Mouse (Mus musculus): ENCODE data around the gene Gm10770. TPM values are rescaled to one million over a fixed set of nuclear protein-coding genes. Genes with fewer than 3 reads are reported as not detected.

Gene Gm10770
- not detected in 2 replicates for polyA plus RNA-seq (2012)

GRCm38 (mm10) chr2:150179579-150179978 is at the start of gene Gm10770:
Gene Gm10770, minus strand, starts transcription at chr2:150179679.

DNA sequence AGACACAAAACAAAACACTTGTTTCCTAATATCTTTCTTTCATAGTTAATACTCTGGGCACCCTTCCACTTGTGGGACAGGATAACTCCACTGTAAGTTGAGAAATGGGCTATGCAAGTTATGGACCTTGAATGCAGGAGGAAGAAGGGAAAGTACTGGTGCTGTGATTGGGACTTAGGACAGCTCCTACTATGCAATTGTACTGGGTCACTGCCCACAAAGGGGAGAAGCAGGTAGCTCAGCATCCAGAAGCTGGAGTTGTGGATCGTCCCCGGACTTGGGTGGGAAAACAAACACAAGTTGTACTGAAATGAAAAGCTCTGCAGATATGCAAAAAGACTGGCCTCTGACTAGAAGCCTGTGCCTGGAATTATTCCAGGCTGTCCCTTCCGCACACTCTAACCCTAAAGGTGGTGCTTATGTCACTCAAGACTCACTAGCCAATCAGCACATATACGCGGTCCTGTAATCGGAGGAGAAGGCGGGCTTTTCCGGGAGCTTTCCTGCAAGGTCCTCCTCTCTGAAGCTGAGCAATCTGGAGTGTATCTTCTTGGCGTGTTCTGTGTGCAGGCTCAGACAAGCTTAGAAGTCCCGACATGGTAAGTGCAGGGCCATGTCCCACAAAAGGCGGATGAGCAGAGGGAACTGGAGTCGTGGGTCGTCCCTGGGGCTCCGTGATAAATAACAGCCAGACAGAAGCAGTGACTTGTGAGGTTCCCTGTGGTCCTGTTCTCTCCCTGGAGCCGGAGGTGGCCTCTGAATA is 38.3 kb upstream of the Gm10770 start, which contains the start of gene Zfp937:
Gene Zfp937, plus strand, starts transcription at position 474 of the 763 bp plus-strand sequence.

GRCm38 (mm10) chr2:150181570-150181999 is 2.1 kb upstream of the Gm10770 start, which contains the start of gene Gm14139:
Gene Gm14139, plus strand, starts transcription at chr2:150181755.

DNA sequence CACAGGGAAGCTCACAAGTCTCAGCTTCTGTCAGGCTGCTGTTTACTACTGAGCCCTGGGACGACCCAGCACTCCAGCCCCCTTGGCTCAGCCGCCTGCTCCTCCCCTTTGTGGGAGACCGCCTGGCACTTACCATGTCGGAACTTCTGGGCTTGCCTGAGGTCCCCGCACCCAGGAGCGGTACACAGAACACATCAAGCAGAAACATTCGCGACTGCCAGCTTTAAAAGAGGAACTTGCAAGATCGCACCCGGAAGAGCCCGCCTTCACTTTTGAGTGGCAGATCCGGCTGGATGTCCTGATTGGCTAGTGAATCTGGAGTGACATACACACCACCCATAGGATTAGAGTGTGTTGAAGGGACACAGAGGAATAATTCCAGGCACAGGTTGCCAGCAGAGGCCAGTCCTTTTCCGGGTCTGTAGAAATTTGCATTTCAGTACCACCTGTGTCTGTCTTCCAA is 43.0 kb downstream of the Gm10770 start, which contains the start of gene Zfp120:
Gene Zfp120, minus strand, starts transcription at position 274 of the 463 bp plus-strand sequence.

Other genes with a start within 250 kb of the Gm10770 start
- 0.19 and 0.29 TPM in 2 replicates for gene Zfp120, start 43.0 kb downstream of the Gm10770 start, polyA plus RNA-seq (2012)
- gene Gm14139, start 2.1 kb upstream of the Gm10770 start, polyA plus RNA-seq (2012): not detected in 2 replicates
- 0.03 TPM in 1 of 2 replicates, not detected in the other for gene Zfp937, start 38.4 kb upstream of the Gm10770 start, polyA plus RNA-seq (2012)
- 0.09 and 0.27 TPM in 2 replicates for gene Gm21994, start 75.9 kb upstream of the Gm10770 start, polyA plus RNA-seq (2012)
- not detected in 2 replicates for gene Gm14124, start 77.8 kb upstream of the Gm10770 start, polyA plus RNA-seq (2012)
- not detected in 2 replicates for gene Gm10130, start 144.0 kb upstream of the Gm10770 start, polyA plus RNA-seq (2012)
- not detected in 2 replicates for gene 3300002I08Rik, start 183.1 kb upstream of the Gm10770 start, polyA plus RNA-seq (2012)

Measured in megakaryocyte-erythroid progenitor cell, adult 5 weeks (primary cell).